Mouse (Mus musculus) small intestine, adult 2 months (tissue): ENCODE measurements around the gene Crybb1.

ENCODE experiments used
- CTCF ChIP-seq: fragments of 200-500 bp; IDR thresholded peaks from 2 replicates; pipeline ENCODE4 v1.5.1; 2012; ENCODE audit warnings: low read depth, mild to moderate bottlenecking, control low read depth, inconsistent platforms, low read length, moderate library complexity, mixed read lengths; ENCODE audit not compliant: insufficient replicate concordance, insufficient read length; ENCODE audit errors: extremely low read depth
- POLR2A ChIP-seq: fragments of 200-500 bp; IDR thresholded peaks from 2 replicates; pipeline ENCODE4 v1.6.1; 2012; ENCODE audit warnings: low read depth, mild to moderate bottlenecking, control low read depth, inconsistent platforms, low read length, moderate library complexity

DNA sequence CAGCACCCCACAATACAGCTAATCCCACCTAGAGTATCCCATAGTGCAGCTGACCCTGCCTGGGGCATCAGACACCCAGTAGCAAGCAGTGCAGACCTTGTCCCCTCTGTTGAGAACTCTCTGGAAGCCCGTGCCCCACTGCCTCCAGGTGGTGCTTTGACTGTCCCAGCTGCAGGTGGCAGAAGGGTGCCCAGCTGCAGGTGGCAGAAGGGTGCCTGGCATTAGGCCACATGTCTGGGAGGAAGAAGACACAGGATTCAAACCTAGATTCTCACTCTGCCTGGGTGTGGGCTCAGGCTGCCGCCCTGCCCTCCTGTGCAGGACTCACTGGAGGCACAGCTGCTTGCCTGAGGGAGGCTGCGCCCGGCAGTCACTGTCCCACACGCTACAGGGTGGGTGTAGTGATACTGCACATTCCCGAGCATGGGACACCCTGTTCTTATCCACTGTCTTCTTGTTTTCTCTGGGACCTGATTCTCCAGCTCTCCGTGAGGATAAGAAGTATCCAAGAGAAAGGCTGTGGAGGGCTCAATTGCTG, 30.0 kb downstream of the Crybb1 start:
- TF ChIP-seq CTCF (no peak), POLR2A (no peak)
